Mouse (Mus musculus) megakaryocyte, embryonic 14.5 days (primary cell): Measurements from ENCODE around the gene Stc2.

Experiments
- FLI1 ChIP-seq: IDR thresholded peaks from 2 replicates; pipeline ENCODE4 v1.6.1; 2012; ENCODE audit warnings: low read length, inconsistent platforms, mixed read lengths
- GATA1 ChIP-seq: IDR thresholded peaks from 3 replicates; pipeline ENCODE4 v1.6.1; 2012; ENCODE audit warnings: mixed read lengths, low read length, inconsistent platforms, borderline replicate concordance

- TF ChIP-seq GATA1 (no peak), FLI1 (no peak)
These were observed 3.5 kb downstream of the Stc2 start for GRCm38 (mm10) chr11:31366421-31366820.
